Mouse (Mus musculus): ENCODE results near the gene Fstl4. TPM values are rescaled to one million over a fixed set of nuclear protein-coding genes. Genes with fewer than 3 reads are reported as not detected.

Fstl4 gene
- polyA plus RNA-seq, 1 experiment = 0.18 TPM

DNA sequence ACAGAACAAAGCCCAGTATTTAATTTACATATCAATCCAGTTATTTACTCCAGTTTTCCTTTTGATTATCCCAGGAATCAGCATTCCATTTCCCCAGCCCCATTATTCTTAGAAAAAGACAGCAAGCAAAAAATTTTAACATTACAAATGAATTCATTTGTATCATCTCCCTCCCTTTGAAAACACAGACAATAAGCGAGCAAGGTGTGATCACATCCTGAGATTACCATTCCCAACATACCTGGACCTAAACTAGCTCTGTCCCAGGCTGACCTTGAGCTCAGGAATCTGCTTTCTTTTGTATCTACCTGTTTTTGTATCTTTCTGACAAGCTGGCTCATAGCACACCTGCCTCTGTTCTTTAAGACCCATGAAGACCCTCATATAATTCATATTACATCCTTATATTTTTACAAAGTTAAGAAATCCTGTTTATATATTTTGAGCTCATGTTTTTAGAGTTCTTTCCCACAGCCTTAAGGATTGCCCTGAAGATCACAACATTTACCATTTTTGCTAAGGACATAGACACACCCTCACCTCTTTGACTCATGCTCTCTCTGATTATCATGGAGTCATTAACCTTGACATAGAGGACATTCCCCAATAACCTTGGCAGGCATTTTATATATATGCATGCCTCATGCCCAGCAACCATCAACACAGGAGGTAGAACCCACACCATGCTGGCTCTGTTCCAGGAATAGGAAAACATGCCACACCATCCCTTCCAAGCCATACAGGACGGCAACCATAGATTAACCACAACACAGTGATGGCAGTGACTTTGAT lies 438.2 kb downstream of the Fstl4 start:
- Histone ChIP-seq H3K4me1 (ENCODE audit: control insufficient read depth, insufficient read depth, insufficient read length) (no peaks in the 10 kb centered on the region), H3K27me3 (ENCODE audit: control insufficient read depth, insufficient read depth, low read length) (no peaks in the 10 kb centered on the region; the same call in 1 of the 2 replicates), H3K4me3 (ENCODE audit: extremely low read depth, insufficient read depth, insufficient read length) (no peak overlapping the region), H3K36me3 (ENCODE audit: control insufficient read depth, insufficient read depth, low read length) (no peaks in the 10 kb centered on the region), H3K27ac (ENCODE audit: insufficient read depth, low read length) (no peak overlapping the region)
- WGBS = 89% methylated on average over 2 of the region's 2 CpGs
- TF ChIP-seq POLR2A (IDR thresholded peaks at IDR 0.05; ENCODE audit: low read depth, low read length) (no peak), CTCF (IDR thresholded peaks at IDR 0.05; ENCODE audit: extremely low read depth, insufficient read depth, insufficient read length, insufficient replicate concordance) (no peak)
- no peak for DNase-seq (ENCODE audit: low read depth in 1 of 2, low spot score in 2 of 2)

DNA sequence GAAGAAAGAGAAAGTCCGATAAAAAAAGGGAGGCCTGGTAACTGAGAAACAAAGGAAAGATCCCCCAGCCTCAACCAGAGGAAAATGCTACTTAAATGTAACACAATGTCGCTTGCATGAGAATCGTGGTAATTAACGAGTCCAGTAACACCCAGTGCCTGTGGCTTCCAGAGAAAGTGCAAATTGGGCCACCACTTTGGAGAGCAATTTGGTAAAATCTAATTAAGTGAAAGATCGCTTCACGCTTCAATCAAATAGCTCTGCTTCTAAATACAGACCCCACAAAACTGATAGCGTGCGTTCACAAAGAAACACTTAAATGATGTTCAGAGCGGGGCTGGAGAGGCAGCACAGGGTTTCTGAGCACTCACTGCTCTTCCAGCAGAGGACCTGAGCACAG lies 446.4 kb downstream of the Fstl4 start:
- H3K4me3 ChIP-seq (ENCODE audit: extremely low read depth, insufficient read depth, insufficient read length) = no peak overlapping the region
- WGBS = 89% methylated on average over 9 of the region's 9 CpGs
- no peaks in the 10 kb centered on the region for H3K4me1 ChIP-seq (ENCODE audit: control insufficient read depth, insufficient read depth, insufficient read length)
- DNase-seq (ENCODE audit: low read depth in 1 of 2, low spot score in 2 of 2) = no peak
- no peaks in the 10 kb centered on the region for H3K36me3 ChIP-seq (ENCODE audit: control insufficient read depth, insufficient read depth, low read length)
- H3K27ac ChIP-seq (ENCODE audit: insufficient read depth, low read length) = no peak overlapping the region
- no peaks in the 10 kb centered on the region for H3K27me3 ChIP-seq (ENCODE audit: control insufficient read depth, insufficient read depth, low read length)
- TF ChIP-seq POLR2A (IDR thresholded peaks at IDR 0.05; ENCODE audit: low read depth, low read length) = no peak
- no peak for TF ChIP-seq CTCF (IDR thresholded peaks at IDR 0.05; ENCODE audit: extremely low read depth, insufficient read depth, insufficient read length, insufficient replicate concordance)

DNA sequence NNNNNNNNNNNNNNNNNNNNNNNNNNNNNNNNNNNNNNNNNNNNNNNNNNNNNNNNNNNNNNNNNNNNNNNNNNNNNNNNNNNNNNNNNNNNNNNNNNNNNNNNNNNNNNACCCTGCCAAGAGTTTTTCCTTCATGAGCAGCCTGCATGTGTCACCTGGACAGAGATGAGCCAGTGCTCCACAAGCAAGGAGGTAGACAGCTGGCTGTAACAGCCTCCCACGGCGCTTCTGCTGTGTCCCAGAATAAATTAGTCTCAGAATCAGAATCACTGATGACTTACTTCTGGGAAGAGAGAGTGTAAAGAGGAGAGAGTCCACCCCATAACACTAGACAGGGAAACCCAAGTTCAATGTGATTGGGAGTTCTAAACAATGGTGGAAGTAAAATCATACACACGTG lies 464.6 kb downstream of the Fstl4 start:
- Histone ChIP-seq H3K27me3 (ENCODE audit: control insufficient read depth, insufficient read depth, low read length) (no peaks in the 10 kb centered on the region), H3K36me3 (ENCODE audit: control insufficient read depth, insufficient read depth, low read length) (no peaks in the 10 kb centered on the region), H3K4me1 (ENCODE audit: control insufficient read depth, insufficient read depth, insufficient read length) (no peaks in the 10 kb centered on the region), H3K27ac (ENCODE audit: insufficient read depth, low read length) (no peak overlapping the region), H3K4me3 (ENCODE audit: extremely low read depth, insufficient read depth, insufficient read length) (no peak overlapping the region)
- TF ChIP-seq CTCF (IDR thresholded peaks at IDR 0.05; ENCODE audit: extremely low read depth, insufficient read depth, insufficient read length, insufficient replicate concordance) (no peak), POLR2A (IDR thresholded peaks at IDR 0.05; ENCODE audit: low read depth, low read length) (no peak)
- WGBS = 94% methylated on average over 3 of the region's 3 CpGs
- no peak for DNase-seq (ENCODE audit: low read depth in 1 of 2, low spot score in 2 of 2)

DNA sequence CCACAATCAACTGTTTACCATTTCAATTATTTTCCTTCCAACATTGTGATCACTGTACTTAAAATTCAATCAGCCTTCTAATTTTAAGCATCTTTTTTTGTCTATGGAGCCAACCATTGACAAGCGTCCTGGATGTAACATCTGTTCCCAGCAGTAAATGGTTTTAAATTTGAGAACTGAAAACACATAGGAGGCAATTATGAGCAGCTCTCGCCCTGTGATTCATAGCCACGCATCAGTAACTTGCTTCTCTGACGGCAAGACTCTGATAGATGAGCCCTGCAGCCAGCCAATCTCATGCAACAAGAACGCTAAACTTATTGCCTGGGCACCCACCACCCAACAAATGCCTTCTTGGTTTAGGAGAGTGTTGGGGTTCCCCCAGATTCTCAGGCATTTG lies 467.4 kb downstream of the Fstl4 start:
- TF ChIP-seq CTCF (IDR thresholded peaks at IDR 0.05; ENCODE audit: extremely low read depth, insufficient read depth, insufficient read length, insufficient replicate concordance) (no peak), POLR2A (IDR thresholded peaks at IDR 0.05; ENCODE audit: low read depth, low read length) (no peak)
- no peaks in the 10 kb centered on the region for H3K4me1 ChIP-seq (ENCODE audit: control insufficient read depth, insufficient read depth, insufficient read length)
- no peak overlapping the region for H3K27ac ChIP-seq (ENCODE audit: insufficient read depth, low read length)
- 72% methylated on average over 5 of the region's 5 CpGs for WGBS
- H3K36me3 ChIP-seq (ENCODE audit: control insufficient read depth, insufficient read depth, low read length) = no peaks in the 10 kb centered on the region
- H3K4me3 ChIP-seq (ENCODE audit: extremely low read depth, insufficient read depth, insufficient read length) = no peak overlapping the region
- DNase-seq (ENCODE audit: low read depth in 1 of 2, low spot score in 2 of 2) = no peak
- H3K27me3 ChIP-seq (ENCODE audit: control insufficient read depth, insufficient read depth, low read length) = no peaks in the 10 kb centered on the region

DNA sequence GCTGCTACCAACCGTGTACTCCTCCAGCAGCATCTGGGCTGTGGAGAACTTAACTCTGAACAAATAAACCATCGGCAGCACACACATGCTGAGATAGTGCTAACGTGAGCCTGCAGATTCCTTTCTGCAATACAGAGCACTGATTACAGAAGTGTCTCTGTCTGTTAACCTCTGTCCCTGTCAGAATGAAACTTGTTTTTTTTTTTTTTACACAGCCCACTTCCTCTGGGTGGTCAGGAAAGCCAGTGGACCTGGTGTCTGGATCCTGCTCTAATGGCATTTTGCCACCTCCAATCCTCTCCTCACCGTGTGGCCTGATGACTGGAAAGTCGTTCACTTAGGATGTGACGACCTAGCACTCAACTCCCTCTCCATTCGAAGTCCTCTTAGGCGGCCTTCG lies 469.2 kb downstream of the Fstl4 start:
- Histone ChIP-seq H3K27me3 (ENCODE audit: control insufficient read depth, insufficient read depth, low read length) (no peaks in the 10 kb centered on the region), H3K27ac (ENCODE audit: insufficient read depth, low read length) (no peak overlapping the region), H3K4me3 (ENCODE audit: extremely low read depth, insufficient read depth, insufficient read length) (no peak overlapping the region), H3K36me3 (ENCODE audit: control insufficient read depth, insufficient read depth, low read length) (no peaks in the 10 kb centered on the region), H3K4me1 (ENCODE audit: control insufficient read depth, insufficient read depth, insufficient read length) (no peaks in the 10 kb centered on the region)
- no peak for TF ChIP-seq CTCF (IDR thresholded peaks at IDR 0.05; ENCODE audit: extremely low read depth, insufficient read depth, insufficient read length, insufficient replicate concordance)
- no peak for TF ChIP-seq POLR2A (IDR thresholded peaks at IDR 0.05; ENCODE audit: low read depth, low read length)
- DNase-seq (ENCODE audit: low read depth in 1 of 2, low spot score in 2 of 2) = no peak
- 61% methylated on average over 9 of the region's 9 CpGs for WGBS

Measured in spleen, adult 2 months (tissue).